Mouse (Mus musculus) lung, postnatal 10 days (tissue): ENCODE results near the gene Coq5.
A peak's percentile ranks its signal among the peaks of the same experiment; 100 is the strongest.

Source experiments
- DNase-seq: peaks from one replicate; pipeline ENCODE4 v3.0.0; 2021

Gene Coq5

DNA sequence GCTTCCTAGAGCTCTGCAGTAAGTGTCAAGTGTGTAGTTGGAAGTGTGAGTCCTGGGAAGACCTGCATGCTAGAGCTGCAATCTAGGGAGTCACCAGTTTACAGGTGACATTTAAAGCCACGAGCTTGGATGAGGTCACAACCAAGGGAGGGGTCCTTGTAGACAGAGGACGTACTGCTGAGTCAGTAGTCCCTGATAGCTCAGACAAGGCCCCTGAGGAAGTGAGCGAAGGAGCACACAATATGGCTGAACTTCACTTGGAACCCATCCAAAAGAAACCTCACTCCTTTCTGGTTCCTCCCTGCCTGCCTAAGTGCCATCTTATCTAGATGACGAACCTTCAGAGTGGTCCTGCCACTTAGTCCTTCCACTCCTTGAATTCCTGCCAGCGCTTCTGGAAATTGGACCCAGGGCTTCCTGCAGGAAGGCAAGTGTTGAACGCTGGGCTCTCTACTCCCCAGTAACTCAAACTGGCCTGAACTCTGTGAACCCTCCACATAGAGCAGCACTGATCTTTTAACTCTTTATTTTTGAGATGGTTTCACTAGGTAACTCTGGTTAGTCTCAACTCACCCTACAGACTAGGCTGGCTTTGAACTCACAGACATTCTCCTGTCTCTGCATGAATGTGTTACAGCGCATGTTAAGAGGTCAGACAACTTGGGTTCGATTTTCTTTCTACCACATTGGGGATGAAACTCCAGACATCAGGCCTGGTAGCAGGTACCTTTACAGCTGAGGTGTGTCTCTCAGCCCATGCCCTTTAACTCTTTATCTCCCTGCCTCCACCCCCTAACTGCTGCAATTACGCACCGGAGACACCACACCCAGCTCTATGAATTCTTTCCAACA is 33.6 kb downstream of the Coq5 start:
- DNase-seq, result peak; percentile 31

DNA sequence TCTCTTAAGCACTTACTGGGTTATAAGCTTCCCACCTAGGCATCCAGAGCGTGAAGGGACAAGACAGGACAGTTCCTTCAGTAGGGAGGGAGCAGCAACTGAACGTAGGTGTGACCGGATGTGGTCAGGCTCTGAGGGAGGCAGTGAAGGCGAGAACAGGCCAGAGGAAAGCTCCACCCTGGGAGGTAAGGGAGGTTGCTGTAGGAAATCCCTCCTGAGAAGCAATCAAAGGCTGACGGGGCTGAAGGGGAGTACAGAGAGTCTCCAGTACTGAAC is 34.1 kb downstream of the Coq5 start:
- no peak for DNase-seq

DNA sequence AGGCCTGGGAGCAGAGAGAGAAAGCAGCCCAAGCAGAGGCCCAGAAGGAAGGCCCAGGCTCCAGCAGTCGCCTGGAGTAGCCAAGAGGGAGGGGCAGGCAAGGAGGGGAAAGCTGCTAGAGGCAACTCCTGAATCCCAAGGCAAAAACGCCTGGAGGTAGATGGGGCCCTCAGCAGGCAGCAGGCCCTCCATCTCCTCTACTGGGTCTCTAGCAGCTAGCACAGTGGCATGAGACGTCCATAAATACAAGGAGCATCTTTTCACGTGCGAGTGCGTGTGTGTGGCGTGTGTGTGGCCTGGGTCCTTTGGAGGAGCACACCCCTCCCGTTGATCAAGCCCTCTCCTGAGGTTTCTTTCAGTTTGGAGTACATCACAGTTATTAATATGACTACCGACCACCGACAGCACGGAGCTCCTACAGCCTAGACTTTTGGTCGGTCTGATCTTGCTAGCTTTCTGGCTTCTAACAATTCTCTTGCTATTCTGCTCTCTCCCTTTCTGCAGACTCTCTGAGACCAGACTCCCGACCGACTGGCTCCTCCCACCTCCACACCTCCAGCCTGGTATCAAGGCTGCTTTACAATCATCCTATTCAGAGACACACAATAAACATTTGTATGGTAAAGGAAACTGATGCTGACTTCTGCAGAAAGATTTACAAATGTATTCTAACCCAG is 37.6 kb downstream of the Coq5 start:
- DNase-seq, result peak; percentile 15

DNA sequence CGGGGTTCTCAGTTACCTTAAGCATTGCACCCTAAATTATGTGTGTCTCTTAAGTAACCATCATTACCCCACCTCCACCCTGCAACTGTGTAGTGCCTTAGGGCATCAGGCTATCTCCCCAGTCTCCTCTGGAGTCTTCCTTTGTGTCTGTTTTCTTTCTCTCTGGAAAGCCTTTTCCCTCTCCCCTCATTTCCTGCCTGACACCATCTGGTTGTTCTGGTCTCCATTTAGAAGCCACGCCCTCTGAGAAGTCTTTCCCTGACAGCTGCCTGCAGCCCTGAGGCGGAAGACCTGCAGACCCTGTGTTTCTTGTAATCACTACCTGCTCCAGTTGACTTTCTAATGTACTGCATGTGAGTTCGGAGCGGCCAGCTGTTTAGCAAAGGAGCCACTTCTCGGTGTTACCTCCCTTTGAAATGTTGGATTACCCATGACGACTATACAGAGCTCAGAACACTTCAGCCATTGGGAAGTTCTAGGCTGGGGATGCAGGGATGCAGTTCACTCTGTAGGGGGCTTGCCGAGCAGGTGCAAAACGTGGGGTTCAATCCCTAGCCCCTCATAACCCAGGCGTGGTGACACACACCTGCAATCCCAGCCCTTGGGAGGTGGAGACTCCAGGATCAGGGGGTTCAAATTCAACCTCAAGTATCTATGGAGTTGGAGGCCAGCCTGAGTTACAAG is 38.3 kb downstream of the Coq5 start:
- DNase-seq, result peak; percentile 58

DNA sequence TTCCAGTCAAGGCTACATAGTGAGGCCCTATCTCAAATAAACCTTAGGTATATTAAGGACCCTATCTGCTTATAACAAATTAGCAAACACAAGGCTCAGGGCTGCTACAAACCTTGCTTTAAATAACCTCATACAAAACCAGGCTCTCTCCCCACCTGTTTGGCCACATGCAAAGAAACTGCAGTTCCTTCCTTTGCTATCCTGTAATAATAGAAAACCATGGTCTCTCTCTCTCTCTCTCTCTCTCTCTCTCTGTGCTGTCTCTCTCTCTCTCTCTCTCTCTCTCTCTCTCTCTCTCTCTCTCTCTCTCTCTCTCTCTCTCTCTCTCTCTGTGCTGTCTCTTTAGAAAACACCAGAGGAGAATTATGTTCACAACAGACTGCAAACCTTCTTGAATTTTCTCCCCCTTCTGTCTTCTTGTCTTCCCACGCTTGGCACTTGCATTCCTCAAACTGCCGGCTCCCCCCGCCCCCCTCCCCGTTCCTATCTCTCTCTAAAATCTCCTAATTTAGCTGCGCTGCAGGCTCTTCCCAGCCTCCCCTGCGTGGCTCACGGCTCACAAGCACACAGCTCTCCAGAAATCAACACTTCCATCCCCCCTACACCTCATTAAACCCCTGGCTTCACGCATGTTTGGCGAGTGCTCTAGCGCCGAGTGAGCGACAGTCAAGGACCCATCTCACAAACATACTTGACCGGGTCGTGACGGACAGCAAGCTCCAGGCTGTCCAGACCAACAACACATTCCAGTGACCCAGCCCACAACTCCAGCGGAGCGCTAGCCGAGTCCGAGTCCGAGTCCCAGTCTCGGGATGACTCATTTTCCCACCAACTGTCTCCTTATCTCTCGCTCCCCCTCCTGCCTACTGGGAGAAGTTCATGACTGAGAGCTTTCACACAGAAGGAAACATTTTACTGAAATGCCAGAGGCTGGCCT is 39.8 kb downstream of the Coq5 start:
- DNase-seq, result peak; percentile 95

DNA sequence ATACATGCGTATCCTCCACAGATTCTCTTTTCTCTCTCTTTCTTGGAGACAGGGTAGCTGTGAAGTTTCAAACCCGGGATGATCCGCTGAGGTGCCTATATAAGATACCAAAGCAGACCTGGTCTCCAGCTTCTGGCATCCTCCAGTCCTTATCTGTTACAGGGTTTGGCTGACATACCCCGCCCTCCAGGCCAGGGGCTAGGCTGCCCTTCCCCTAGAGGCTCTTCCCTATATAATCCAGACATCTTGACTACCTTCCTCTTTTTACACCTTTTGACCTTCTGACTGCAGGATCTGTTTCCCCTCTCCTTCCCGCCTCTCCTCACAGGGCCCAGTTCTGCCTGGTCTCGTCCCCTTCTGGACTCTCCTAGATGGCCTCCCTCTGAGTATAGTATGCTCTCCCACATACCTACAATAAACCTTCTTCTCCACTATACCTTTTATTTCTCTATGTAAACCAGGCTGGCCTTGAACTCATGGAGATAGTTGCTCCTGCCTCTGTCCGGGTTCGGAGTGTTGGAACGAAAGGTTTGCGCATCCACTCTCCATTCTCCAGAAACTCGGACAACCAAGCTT is 46.9 kb downstream of the Coq5 start:
- DNase-seq, result peak; percentile 11

DNA sequence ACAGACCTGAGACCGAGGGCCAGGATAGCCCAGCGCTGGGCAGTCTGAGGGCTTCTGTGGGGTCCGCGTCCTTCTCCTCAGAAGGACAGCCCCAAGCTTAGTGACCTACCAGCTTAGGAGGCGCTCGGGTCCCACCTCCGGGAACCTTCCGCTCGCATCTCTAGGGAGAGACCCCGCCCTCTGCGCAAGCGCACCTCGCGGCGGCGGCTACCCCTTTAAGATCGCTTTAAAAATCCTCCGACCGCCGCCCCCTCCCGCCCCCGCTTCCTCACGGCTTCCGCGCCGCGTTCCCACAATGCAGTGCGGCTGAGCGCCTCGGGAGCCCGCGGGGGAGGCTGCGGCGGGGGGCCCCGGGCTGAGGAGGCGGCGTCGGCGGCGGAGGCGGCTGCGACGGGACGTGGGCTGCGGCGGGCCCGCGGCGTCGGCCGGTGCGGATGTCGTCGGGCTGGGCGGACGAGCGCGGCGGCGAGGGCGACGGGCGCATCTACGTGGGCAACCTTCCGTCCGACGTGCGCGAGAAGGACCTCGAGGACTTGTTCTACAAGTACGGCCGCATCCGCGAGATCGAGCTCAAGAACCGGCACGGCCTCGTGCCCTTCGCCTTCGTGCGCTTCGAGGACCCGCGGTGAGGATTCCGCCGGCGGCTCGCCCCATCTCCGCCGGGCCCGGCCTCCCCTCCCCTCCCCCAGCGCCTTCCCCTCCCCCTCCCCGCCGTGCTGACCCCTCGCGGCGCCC is 47.6 kb downstream of the Coq5 start, which contains the start of gene Srsf9:
Srsf9 (plus strand) TSS at position 303 of the 735 bp plus-strand sequence.
- peak; percentile 97 for DNase-seq

DNA sequence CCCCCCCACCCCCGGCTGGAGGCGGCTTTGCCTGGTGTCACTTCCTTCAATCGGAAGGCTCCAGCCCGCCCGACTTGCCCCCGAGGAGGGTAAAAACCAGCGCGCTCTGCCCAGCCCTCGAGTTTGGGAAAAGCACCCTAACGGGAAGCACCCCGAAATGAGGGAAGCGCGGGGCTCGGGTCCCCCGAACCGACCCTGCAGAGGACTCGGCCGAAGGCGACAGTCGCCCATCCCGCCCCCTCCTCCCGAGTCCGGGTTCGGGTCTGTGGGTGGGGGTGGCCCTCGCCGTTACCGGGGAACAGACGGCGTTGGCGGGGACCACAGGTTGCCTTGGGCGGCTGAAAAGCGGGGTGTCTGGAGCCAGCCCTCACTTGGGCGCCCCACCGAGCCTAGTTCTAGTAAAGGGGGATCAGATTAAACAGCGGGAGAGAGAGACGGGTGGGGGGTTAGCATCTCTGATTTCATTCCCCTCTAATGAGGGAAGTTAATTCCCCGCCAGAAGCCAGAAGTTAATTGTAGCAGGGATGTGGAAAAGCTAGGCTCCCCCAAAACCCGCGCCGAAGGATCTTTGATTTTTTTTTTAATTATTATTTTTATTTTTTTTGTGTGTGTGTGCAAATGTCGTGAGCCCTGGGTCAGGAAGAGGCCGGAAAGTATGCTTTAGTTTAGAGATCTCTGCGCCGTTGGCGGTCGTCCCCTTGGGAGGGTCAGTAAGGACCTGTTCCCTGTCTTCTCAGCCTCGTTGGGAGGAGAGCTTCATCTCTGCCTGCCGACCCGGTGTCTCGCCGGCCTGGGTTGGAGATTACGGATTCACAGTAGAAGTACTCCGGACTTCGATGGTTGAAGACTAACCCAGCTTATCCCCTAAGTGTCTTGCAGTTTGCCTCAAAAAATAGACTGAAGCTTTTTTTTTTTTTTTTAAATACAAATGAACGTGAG is 48.4 kb downstream of the Coq5 start:
- DNase-seq, result peak; percentile 49

DNA sequence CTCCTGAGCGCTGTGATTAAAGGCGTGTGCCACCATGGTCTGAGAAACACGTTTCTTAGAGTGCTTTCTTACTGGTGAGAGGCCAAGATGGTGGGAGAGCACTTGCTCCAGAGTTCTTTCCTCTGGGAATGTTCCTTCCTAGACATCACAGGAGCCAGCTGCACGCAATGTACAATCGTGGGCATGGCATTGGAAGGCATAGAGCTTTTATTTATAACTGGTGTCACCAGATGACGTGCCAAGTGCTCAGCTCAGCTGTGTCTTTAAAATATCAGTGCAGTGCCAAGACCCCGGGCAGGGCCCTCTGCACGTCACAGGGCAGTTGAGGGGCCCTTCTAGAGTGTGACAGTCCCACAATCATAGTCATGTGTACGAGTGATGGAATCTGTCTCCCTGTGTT is 51.5 kb downstream of the Coq5 start:
- DNase-seq, result no peak

DNA sequence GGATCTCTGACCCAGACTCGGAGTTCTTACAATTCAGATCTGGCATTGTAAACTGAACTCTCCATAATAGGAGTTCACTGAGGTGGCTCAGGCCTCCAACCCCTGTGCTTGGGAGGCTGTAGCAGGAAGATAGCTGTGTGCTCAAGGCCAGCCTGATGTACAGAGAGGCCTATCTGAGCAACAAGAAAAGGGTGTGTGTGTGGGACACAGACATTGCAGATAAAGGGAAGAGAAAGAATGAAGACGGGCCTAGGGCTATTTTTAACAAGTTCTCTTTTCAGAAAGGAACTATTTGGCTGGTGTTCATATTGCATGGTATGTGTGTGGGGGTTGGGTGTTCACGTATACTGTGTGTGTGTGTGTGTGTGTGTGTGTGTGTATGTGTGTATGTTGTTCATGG is 54.2 kb downstream of the Coq5 start:
- no peak for DNase-seq

DNA sequence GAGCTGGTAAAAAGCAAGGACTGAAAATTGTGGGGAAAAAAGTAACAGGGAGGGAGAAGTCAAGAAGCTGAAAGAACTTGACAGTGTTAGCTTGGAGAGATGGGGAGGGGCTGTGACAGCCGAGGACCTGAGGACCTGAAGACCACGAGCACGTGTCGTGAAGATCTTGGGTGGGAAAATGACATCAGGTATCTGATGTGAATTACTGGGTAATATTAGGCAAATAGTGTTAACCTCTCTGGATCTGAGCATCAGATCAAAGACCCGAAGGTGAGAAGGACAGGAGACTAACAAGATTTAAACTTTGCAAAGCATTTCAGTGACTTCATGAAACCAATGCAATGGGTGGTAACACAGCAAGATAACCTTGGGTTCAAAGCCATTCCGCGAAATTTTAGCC is 60.5 kb downstream of the Coq5 start:
- no peak for DNase-seq

DNA sequence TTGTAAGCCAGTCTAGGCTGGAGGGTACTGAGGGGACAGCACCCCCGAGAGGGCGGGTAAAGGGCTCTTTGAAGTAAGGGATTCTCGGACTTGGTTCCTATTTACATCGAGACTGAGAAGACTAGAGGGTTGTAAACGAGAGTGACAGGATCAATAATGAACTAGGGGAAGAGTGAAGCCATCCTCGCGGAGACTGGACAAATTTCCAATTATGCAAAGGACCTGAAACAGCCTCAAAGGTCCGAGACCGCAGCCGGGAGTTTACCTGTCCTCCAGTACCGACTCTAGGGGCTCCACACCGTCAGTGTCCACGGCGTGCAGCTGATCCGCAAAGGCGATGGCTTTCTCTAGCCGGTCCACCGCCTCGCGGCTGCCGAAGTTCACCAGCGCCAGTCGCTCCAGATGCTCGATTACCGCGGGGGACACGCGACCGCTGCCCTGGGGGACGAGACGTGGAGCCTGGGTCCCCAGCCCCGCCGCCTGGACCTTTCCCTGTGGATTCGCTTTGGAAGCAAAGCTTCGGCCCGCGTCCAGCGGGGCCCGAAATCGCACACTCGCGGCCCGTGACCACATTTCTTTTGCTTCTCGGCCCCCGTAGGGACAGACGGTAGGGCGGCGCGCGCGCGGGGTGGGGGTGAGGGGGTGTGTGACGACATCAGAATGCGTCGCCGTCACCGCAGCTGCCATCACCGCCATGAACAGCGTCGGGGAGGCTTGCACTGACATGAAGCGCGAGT is 61.3 kb downstream of the Coq5 start, which contains the start of the genes Gatc and Triap1:
Gatc (minus strand) TSS at position 602 of the 737 bp plus-strand sequence.
Triap1 (plus strand) TSS at position 649 of the 737 bp plus-strand sequence.
- peak; percentile 94 for DNase-seq

DNA sequence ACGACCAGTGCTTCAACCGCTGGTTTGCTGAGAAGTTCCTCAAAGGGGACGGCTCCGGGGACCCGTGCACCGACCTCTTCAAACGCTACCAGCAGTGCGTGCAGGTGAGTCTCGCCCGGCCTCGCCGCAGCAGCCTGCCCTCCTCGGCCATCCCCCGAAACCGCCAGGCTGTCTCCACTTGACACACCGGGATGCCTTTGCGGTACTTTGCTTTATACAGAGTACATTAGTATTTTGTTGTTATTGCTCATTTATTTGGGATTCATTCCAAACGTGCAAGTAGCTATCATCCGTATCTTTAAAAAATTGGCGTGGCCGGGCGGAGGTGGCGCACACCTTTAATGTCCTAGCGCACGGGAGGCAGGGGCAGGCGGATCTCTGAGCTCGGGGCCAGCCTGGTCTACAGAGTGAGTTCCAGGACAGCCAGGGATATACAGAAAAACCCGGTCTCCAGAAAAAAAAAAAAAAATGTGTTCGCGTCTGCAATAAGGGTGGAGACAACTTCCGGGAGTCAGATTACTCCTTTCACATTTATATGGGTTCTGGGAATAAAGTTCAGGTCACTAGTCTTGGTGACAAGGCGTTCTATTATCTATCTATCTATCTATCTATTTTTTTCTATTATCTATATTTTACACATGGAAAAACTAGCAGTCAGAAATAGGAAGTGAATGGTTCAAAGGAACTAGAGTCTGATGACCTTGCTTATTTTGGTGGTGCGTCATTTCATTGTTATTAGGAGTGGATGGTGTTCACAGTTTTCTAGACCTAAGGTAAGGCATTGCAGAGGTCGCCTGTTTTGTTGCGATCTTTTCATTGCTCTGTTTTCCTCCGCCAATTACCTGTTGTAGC is 62.1 kb downstream of the Coq5 start:
- no peak for DNase-seq
